Mouse (Mus musculus) cortical plate, adult 2 months (tissue): ENCODE results near the gene Smarcc2.

Experiments used
- CTCF ChIP-seq: fragments of 200-500 bp; IDR thresholded peaks from 2 replicates; pipeline ENCODE4 v1.5.1; 2011; ENCODE audit warnings: mild to moderate bottlenecking, control low read depth, low read length; ENCODE audit not compliant: insufficient read depth; ENCODE audit errors: extremely low read depth
- POLR2A ChIP-seq: fragments of 200-500 bp; IDR thresholded peaks from 2 replicates; pipeline ENCODE4 v1.6.1; 2011; ENCODE audit warnings: mild to moderate bottlenecking, low read length, control low read depth; ENCODE audit not compliant: insufficient read depth; ENCODE audit errors: extremely low read depth

GRCm38 (mm10) chr10:128516029-128516428 is 57.0 kb downstream of the Smarcc2 start:
- TF ChIP-seq POLR2A = no peak
- no peak for TF ChIP-seq CTCF
